Mouse (Mus musculus) heart, embryonic 16.5 days (tissue): ENCODE measurements at regions not wholly inside any gene's neighbourhood (a gene's known extent, or its start where the extent isn't known, plus 50 kb on each side); places are given as distances from the start of the nearest gene placed in this dataset.

ENCODE experiments used
- ATAC-seq: fragments of 200-750 bp; cut with Nextera tagmentation; replicated peaks from 2 replicates; pipeline ENCODE4 v1.8.0; 2017; ENCODE audit warnings: moderate number of reproducible peaks; ENCODE audit not compliant: insufficient read depth, low FRiP score; ENCODE audit errors: extremely low read depth
- H3K27ac ChIP-seq: fragments of 300-500 bp; sonication (generic); 2 replicates; pipeline ENCODE4 v1.5.1; 2014; ENCODE audit warnings: mild to moderate bottlenecking, low read length, control low read depth, moderate library complexity
- H3K27me3 ChIP-seq: fragments of 300-500 bp; sonication (generic); 2 replicates; pipeline ENCODE4 v1.6.1; 2014; ENCODE audit warnings: low read length, mixed read lengths; ENCODE audit not compliant: control insufficient read depth, insufficient read depth
- H3K36me3 ChIP-seq: fragments of 300-500 bp; sonication (generic); 2 replicates; pipeline ENCODE4 v1.6.1; 2014; ENCODE audit not compliant: control insufficient read depth, insufficient read depth
- H3K4me1 ChIP-seq: fragments of 300-500 bp; sonication (generic); 2 replicates; pipeline ENCODE4 v1.6.1; 2014; ENCODE audit warnings: low read length, mixed read lengths; ENCODE audit not compliant: control insufficient read depth, insufficient read depth
- H3K4me2 ChIP-seq: fragments of 300-500 bp; sonication (generic); 2 replicates; pipeline ENCODE4 v1.6.1; 2014; ENCODE audit warnings: low read depth, mild to moderate bottlenecking, control low read depth, low read length
- H3K4me3 ChIP-seq: fragments of 300-500 bp; sonication (generic); 2 replicates; pipeline ENCODE4 v1.5.1; 2014; ENCODE audit warnings: mild to moderate bottlenecking, control low read depth, low read length
- H3K9ac ChIP-seq: fragments of 300-500 bp; sonication (generic); 2 replicates; pipeline ENCODE4 v1.6.1; 2014; ENCODE audit warnings: low read length, control low read depth
- H3K9me3 ChIP-seq: fragments of 300-500 bp; sonication (generic); replicated peaks from 2 replicates; pipeline ENCODE4 v1.6.1; 2016; ENCODE audit warnings: low read length; ENCODE audit not compliant: control insufficient read depth
- WGBS: fragments of 180-500 bp; shearing (Covaris S2); extraction: QIAGEN DNeasy Blood & Tissue Kit; methylation state at CpG from one replicate; pipeline ENCODE4 v1.1.7; 2014; 5-methylcytosine and 5-hydroxymethylcytosine counted together

DNA sequence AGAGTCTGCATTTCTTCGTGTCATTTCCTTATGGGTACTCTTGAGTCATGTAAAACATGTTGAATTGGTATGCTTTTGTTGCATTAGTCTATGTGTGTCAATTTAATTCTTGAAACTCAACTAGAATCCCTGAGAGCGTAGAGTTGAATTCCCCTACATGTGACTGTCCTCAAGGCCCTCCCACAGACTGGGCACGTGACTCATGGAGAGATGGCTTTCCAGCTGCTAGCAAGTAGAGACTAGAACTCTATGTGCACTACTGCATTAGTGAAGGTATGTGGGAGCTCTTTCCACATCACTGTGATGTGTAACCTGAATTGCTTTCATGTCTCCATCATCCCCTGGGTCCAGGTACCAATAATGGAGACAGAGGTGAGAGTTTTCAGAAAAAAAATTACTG lies 182.3 kb upstream of the Ankrd55 start:
- Histone ChIP-seq H3K36me3 (no peaks in the 10 kb centered on the region), H3K27ac (no peak overlapping the region), H3K4me2 (no peak overlapping the region), H3K4me1 (peaks cover 14% of the 10 kb centered on the region), H3K4me3 (no peak overlapping the region), H3K9me3 (no peaks in the 10 kb centered on the region), H3K9ac (no peak overlapping the region), H3K27me3 (no peaks in the 10 kb centered on the region)
- 73% methylated on average over 3 of the region's 3 CpGs for WGBS
- no peak for ATAC-seq

DNA sequence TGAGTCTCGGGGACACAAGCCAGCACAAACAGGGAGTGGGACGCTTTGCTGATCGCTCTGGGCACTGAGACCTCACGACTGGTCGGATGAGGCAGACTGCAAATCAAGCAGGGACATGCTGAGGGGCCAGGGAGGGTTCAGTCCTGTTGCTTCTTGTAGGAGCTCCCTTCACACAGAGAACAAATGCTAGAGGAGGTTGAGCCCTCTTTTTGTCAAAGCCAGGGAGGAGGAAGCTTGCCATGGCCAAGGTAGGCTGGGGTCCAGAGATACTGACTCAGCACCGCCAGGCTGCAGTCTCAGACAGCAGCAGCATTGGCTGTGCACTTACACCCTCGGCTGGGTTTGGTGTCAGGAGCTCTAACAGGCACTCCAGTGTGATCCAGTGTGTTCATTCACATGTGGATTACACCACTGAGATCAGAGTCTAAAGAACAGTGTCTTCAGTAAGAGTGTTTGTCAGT lies 173.5 kb upstream of the Ankrd55 start:
- H3K9me3 ChIP-seq: no peaks in the 10 kb centered on the region
- H3K27me3 ChIP-seq: no peaks in the 10 kb centered on the region
- no peaks in the 10 kb centered on the region for H3K36me3 ChIP-seq
- H3K4me2 ChIP-seq: no peak overlapping the region
- peaks cover 14% of the 10 kb centered on the region for H3K4me1 ChIP-seq
- no peak overlapping the region for H3K9ac ChIP-seq
- H3K27ac ChIP-seq: no peak overlapping the region
- no peak for ATAC-seq
- H3K4me3 ChIP-seq: no peak overlapping the region
- WGBS: 70% methylated on average over 7 of the region's 7 CpGs

DNA sequence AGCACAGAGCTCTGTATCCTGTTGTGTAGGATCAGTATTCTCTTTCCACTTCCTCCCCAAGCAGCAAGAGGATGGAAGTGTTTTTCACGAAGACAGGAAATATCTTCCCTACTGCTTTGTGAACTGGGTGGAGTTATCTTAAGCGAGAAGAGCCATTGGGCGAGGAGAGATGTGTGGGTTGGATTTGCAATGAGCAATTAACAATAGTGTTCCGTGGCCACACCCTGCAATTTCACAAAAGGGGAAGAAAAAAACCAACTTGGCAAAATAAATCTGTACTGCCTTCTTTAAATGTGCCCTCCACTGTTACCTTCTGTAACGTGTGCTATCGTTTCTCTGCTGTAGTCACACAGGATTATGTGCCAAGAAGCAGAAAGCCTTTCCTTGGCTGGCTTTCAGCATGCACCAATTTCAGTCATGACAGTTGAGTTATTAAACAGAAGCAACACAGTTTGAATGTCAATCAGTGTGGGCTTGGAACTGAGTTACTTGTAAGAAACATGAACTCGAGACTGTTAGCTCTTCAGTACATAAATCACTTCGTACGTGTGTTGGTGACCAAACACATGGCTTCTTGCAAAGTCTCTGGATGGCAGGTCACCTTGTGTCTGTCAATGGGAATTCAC lies 172.0 kb upstream of the Ankrd55 start:
- peak; percentile 46 for ATAC-seq
- Histone ChIP-seq H3K4me3 (no peak overlapping the region), H3K27me3 (no peaks in the 10 kb centered on the region), H3K36me3 (no peaks in the 10 kb centered on the region), H3K9ac (no peak overlapping the region), H3K9me3 (no peaks in the 10 kb centered on the region), H3K4me1 (peaks cover 26% of the 10 kb centered on the region), H3K4me2 (no peak overlapping the region), H3K27ac (peak overlapping the region; percentile 78)
- WGBS: 47% methylated on average over 9 of the region's 9 CpGs

DNA sequence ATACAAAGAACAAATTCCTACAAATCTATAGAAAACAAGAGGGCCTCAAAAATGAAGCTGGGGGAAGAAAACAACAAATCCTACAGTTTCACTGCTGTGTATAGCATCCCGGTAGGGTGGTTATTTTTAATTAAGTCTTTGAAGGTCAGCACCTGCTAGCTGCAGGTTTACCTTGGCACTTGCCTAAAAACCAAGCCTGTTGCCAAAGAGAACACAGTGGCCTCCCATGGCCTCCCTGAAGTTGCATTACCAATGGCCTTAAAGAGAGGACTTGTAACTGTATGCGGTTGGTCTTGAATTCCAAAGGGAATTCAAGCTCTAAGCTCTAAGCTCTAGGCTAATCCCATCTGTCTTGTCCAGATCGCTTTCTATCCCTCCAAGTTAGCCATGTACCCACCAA lies 169.7 kb upstream of the Ankrd55 start:
- 92% methylated on average over 3 of the region's 3 CpGs for WGBS
- ATAC-seq: no peak
- H3K27ac ChIP-seq: peak overlapping the region; percentile 63
- peaks cover 28% of the 10 kb centered on the region for H3K4me1 ChIP-seq
- H3K4me2 ChIP-seq: no peak overlapping the region
- H3K4me3 ChIP-seq: no peak overlapping the region
- H3K27me3 ChIP-seq: no peaks in the 10 kb centered on the region
- H3K9ac ChIP-seq: no peak overlapping the region
- no peaks in the 10 kb centered on the region for H3K9me3 ChIP-seq
- H3K36me3 ChIP-seq: no peaks in the 10 kb centered on the region

DNA sequence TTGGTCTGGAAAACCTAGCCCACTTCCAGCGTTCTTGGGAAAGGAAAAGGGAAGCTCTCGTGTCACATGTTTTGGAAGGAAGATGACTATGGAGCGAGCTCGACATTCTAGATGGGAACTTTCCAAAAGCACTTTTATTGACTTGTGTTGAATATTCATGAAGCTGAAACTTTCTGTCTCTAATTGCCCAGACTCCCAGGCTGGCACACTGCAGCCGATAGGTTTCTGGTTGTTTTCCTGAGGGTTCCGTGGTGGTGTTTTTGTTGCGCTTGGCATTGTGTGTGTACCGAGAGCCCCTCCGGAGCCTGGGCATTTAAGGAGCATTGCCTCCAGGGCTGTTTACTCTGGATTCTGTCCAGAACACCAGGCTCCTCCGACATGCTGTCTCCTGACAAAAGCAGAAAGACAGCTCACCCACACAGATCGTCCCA lies 168.6 kb upstream of the Ankrd55 start:
- no peaks in the 10 kb centered on the region for H3K36me3 ChIP-seq
- no peak for ATAC-seq
- no peak overlapping the region for H3K4me2 ChIP-seq
- WGBS: 44% methylated on average over 11 of the region's 11 CpGs
- H3K4me1 ChIP-seq: peaks cover 28% of the 10 kb centered on the region
- no peaks in the 10 kb centered on the region for H3K9me3 ChIP-seq
- H3K4me3 ChIP-seq: no peak overlapping the region
- no peaks in the 10 kb centered on the region for H3K27me3 ChIP-seq
- peak overlapping the region; percentile 63 for H3K27ac ChIP-seq
- no peak overlapping the region for H3K9ac ChIP-seq

DNA sequence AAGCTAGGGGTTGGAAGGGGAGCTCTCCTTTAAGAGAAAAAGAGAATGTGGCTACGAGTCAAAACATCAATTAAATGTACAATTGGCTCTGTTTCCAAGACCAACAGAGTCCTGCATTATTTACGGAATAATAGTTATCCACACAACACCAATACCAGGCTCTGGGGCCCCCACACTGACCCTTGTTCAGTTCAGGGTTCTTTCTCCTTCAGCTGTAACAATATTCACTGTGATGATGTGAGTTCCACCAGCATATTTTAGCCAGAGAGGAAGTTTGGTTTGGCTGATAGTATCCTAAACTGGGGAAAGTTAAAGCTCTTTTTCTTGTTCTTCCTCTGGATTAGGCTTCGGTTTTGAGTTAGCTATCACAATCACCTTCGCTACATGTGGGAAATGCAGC lies 167.9 kb upstream of the Ankrd55 start:
- Histone ChIP-seq H3K4me1 (peaks cover 28% of the 10 kb centered on the region), H3K9ac (no peak overlapping the region), H3K36me3 (no peaks in the 10 kb centered on the region), H3K4me2 (no peak overlapping the region), H3K27me3 (no peaks in the 10 kb centered on the region), H3K27ac (peak overlapping the region; percentile 63; the same call in 1 of the 2 replicates), H3K9me3 (no peaks in the 10 kb centered on the region), H3K4me3 (no peak overlapping the region)
- ATAC-seq: peak; percentile 65; the same call in 1 of the 2 replicates
- 54% methylated on average over 4 of the region's 4 CpGs for WGBS

DNA sequence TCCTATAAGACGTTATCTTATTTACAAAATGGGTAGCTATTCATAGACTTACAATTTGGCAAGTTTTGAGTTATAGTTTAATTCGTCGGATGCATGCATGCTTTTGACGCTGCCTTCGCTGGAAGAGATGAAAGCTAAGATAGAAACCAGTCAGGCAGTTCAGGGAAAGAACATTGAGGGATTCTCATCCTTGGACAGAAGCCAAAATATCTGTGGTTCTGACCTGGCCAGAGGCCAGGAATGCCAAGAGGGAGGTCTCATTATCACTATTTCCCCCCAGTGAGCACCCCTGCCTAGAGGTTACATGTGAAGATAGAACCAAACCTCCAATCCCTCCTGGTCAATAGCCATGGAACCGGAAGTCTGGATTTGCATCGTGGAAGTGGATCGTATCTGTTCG lies 167.1 kb upstream of the Ankrd55 start:
- no peak for ATAC-seq
- Histone ChIP-seq H3K4me2 (no peak overlapping the region), H3K27me3 (no peaks in the 10 kb centered on the region), H3K4me3 (no peak overlapping the region), H3K9ac (no peak overlapping the region), H3K27ac (peak overlapping the region; percentile 51; the same call in 1 of the 2 replicates), H3K4me1 (peaks cover 26% of the 10 kb centered on the region), H3K9me3 (no peaks in the 10 kb centered on the region), H3K36me3 (no peaks in the 10 kb centered on the region)
- 47% methylated on average over 9 of the region's 9 CpGs for WGBS

DNA sequence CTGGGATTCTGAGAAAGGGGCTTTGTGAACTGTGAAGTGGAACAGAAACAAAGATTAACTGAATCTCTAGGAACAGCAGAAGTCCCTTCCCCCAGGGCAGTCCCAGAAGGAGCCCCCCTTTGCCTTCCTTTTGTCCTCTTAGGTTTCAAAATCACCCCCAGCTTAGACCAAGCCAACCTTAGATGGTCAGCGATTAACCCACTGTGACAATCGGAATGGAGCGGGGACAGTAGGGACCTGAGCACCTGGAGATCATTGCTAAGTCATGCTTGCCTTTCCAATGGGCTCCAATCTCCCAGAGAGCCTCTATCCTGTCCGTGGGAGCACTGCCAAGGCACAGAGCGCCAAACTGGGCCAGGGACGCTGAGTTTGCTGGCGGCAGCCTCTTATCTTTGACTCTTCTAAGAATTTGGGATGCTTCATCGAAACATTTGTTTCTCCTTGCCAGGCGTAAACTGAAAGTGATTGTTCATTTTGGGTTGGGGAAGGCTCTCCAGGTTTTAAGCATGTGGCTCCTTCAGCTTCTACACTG lies 165.3 kb upstream of the Ankrd55 start:
- Histone ChIP-seq H3K9me3 (no peaks in the 10 kb centered on the region), H3K4me2 (peak overlapping the region; percentile 31; the same call in 1 of the 2 replicates), H3K4me1 (peaks cover 20% of the 10 kb centered on the region), H3K36me3 (no peaks in the 10 kb centered on the region), H3K9ac (no peak overlapping the region), H3K27me3 (no peaks in the 10 kb centered on the region), H3K4me3 (no peak overlapping the region), H3K27ac (no peak overlapping the region)
- 53% methylated on average over 9 of the region's 9 CpGs for WGBS
- ATAC-seq: no peak

DNA sequence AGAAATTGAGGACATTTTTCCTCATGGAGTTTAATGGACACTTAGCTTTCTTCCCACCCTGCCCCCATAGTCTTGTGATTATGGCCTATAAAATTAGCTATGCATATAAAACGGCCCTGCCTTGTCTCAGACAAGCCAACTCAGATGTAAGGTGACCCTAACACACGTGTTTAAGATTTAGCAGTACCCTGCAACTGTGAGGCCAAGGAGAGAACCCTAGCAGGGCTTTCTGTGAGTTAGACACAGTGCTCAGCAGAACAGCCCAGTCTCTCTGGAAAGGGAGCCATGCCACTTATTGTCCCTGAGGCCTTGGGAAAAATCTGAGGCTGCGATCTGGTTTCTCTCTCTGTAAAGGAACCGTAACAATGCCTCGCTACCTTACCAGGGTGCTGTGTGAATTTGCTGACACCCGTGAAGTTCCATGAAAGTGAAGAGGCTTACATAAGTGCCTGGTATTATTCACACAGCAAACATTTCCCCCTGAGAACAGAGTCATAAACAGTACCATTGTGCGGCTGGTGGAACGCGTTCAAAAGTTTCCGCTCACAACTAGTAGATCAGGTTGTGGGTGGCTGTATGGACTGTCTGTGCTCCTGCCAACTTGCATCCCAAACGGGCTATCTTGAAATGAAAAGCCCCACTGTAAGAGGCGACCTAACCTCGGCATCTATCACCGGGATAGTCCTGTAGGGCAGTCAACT lies 162.3 kb upstream of the Ankrd55 start:
- no peak for ATAC-seq
- Histone ChIP-seq H3K4me2 (no peak overlapping the region), H3K27ac (no peak overlapping the region), H3K4me1 (peaks cover 8% of the 10 kb centered on the region), H3K9me3 (no peaks in the 10 kb centered on the region), H3K36me3 (no peaks in the 10 kb centered on the region), H3K4me3 (no peak overlapping the region), H3K27me3 (no peaks in the 10 kb centered on the region), H3K9ac (no peak overlapping the region)
- WGBS: 65% methylated on average over 14 of the region's 14 CpGs
